Mouse (Mus musculus): Measurements from ENCODE around the gene Tspan5. TPM values are rescaled to one million over a fixed set of nuclear protein-coding genes. Genes with fewer than 3 reads are reported as not detected.

Tspan5 gene
- polyA plus RNA-seq, 2 experiments from 2014 or later = 5.3 to 7.3 TPM

- no peak for ATAC-seq
These were observed 29.7 kb downstream of the Tspan5 start for GRCm38 (mm10) chr3:138771549-138772333.

GRCm38 (mm10) chr3:138773871-138774606 lies 32.0 kb downstream of the Tspan5 start:
- ATAC-seq = no peak

DNA sequence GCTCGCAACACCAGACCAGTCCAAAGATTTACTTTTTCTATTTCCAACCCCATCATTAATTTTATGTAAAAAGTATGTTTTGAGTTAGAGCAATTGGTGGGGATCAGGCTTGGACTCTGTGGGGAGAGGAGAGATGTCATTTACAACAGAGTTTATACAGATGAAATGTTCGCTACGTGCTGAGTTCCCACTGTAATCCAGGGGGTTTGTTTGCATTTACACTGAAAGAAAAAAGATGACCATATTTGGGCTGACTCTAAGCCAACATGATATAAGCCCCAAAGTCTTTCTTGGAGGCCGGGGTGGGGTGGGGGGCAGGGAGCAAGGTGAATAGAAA lies 32.6 kb downstream of the Tspan5 start:
- ATAC-seq = no peak

DNA sequence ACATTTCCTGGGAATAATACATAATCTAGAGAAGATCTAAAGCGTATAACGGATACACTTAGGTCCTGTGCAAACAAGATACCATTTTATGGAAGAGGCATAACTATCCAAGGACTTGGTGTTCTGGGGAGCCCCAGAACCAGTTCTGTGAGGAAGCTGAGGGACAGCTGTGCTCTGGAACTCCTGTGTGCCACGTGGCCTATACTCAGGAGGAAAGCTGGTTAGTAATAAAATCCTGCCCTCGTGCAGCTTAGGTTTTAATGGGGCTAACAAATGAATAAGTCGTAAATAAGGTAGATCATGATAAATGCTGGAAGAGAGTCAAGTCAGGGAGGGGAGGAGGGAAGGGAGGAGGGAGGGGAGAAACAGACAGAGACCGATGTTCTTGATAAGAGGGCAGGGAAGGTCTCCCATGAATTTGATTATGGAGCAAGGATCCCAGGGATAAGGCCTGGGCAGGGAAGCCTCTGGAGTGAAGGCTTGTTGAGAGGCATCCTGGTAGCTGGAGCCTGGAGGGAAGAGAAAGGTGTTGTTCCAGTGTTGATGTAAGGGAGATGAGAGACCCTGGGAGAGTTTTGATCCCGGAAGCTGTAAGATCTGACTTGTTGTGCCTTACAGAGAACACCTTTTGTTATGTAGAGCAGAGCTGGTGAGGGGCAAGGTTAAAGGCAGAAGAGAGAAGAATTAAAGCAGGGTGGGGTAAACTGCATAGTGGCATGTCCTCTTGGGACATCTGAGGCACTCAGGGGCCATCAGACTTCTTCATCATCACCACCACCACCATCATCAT lies 34.1 kb downstream of the Tspan5 start:
- ATAC-seq = no peak

DNA sequence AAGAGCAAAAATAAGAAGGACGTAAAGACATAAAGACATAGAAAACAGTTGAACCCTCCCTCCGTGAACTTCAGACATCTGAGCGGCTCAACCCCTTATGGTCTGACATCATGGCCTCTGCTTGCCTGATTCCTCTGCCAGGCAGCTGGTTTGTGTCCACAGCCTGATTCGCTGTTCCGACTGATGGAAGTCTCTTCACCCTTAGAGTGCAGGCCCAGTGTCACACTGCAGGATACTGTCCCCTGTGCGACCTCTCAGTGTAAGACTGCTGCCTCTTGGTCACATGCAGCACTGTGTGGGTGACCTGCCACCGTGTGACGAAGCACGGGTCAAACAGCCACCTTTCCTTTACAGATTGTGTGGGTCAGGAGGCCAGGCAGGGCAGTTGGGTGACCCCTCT lies 39.5 kb downstream of the Tspan5 start:
- ATAC-seq = no peak

- ATAC-seq = no peak
These were observed 42.1 kb downstream of the Tspan5 start for GRCm38 (mm10) chr3:138783859-138784640.

DNA sequence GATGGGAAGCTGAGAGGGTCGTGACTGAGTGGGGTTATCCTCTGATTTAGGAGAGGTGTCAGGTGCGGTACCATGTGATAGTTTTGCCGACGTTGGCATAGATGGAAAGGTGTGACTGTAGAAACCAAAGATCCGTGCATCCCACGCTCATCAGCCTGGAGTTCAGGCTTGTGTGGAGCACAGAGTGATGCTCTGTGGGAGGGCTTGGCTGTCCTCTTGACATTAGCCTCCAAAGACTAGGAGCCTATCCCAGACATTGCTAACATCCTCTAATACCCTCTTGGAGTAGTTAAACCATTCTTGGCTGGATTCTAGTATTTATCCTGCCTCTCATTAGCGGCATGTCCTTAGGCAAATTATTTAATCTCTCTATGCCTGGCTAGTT lies 42.6 kb downstream of the Tspan5 start:
- ATAC-seq = no peak

DNA sequence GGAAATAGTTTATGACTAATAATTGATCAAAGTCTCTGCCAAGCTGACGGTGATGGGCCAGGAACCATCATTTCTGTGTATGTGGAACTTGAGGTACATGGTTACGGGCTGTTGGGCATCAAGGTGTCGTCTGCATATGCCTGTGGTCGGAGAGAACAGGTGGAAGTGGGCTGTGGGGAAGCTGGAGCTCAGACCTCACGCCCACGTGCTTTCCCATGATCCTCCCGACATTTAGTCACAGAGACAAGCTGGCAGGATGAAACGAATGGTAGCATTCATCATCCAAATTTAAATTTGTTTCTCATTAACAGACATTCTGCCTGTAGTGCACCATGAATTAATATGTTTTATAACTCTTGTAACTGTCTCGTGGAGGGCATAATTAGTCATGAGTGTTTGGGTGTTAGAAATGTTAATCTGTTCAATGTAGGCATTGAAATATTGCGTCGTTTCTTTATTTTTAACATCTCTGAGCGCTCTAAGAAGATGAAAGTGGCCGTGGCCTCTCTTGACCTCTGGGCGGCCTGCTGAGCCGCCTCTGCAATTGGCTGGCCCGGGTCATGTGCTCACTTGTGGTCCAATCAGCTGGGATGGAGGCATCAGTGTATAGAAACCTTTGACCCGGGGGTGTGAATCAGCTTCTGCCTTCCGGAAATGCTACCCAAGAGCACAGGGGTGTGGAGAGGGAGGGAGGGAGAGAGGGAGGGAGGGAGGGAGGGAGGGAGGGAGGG lies 45.9 kb downstream of the Tspan5 start:
- no peak for ATAC-seq

GRCm38 (mm10) chr3:138788489-138788850 lies 46.5 kb downstream of the Tspan5 start:
- no peak for ATAC-seq

DNA sequence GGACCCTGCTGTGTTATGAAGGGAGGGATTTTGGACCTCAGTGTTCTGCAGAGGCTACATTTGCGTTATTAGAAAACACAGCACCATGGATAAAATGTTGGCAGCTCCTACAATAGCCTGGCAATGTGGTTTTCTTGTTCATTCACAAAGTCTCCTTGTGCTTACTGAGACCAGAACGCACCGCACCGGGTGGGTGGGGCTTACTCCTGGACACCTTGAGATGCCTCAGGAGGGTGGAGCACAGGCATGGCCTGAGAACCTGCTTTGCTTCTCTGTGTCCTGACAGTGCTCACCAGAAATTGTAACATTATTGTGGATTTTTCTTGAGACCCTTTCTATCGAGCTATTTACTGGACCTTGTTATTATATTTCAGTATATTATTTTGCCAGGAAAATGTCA lies 47.3 kb downstream of the Tspan5 start:
- no peak for ATAC-seq

DNA sequence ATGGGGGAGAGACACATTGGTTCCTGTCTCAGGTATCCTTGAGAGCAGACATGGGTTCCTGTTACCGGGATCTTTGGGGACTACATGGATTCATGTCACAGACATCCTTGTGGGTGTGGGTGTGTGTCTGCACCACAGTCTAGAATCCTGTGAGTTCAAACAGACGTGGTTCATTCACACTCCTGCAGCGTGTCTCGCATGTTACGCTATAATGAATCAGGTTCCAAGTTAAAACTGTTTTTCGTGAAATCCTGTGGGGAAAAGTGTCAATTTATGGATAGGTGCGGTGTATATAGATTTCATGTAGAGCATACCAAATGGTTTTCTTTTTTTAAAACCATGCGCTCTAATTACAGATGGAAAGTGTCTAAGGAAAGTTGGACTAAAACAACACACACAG lies 52.5 kb downstream of the Tspan5 start:
- no peak for ATAC-seq

DNA sequence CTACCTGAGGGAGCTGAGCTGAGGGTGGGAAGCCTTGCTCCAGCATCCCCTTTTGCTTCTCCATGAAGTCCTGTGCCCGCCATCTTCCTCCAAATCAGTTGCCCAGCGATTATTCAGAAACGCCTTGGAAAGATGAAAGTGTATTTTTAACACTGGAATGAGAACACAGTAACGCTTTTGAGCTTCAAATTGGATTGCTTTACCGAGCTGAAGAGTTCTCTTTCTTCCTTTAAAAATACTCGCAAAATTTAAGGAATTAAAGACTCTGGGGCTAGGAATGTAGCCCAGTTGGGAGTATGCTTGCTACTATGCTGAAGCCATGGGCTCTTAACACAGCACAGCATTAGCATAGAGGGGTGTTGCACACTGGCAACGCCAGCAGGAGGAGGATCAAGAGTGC lies 54.0 kb downstream of the Tspan5 start:
- no peak for ATAC-seq

DNA sequence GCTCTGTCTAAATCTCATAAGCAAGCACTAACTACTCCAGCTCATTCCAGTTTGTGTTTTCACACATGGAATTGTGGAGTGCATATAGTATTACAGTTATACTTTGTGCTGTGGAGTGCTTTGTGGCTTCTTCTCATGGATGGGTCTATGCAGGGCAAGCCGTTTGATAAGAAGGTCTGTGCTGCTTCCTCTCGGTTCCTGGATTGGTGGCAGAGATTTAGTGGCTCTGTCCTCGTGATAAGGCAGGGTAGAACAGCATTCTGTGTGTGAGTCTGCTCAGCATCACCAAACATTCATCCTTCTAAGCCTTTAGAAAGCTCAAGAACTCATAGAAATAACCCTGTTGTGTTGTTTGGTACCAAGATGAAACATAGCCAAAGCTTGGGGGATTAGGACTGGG lies 54.6 kb downstream of the Tspan5 start:
- ATAC-seq = no peak

GRCm38 (mm10) chr3:138800664-138801411 lies 58.8 kb downstream of the Tspan5 start:
- ATAC-seq = no peak

GRCm38 (mm10) chr3:138801661-138802060 lies 59.7 kb downstream of the Tspan5 start:
- ATAC-seq = no peak

GRCm38 (mm10) chr3:138802722-138803443 lies 60.9 kb downstream of the Tspan5 start:
- no peak for ATAC-seq

DNA sequence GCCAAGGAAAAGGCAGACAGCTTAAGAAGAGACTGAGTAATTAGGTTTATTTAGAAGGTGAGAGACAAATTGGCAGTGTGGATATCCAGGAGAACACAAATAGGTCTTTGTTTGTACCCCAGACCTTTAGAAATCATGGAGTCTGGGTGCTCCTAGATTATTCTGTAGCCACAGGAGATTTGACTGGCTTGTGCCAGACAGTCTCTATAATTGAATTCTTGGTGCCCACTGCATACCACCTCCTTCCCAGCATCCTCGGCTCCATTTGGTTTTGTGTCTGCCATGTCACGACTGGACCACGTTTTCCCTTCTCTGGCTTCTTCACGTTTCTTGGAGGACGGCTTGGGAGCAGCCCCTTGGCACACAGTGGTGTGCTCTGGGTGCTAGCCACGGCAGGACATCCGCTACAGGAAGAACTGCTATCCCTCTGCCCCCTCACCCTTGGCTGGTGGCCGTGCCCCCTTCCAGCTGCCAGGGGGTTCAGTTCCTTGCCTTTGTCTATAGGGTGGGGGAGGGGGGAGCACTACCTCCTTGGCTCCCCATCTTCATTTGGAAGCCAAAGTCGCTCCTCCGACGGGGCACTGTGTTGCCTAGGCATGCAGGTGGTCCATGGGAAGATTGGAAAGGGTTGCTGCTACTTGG lies 61.6 kb downstream of the Tspan5 start:
- ATAC-seq = no peak

DNA sequence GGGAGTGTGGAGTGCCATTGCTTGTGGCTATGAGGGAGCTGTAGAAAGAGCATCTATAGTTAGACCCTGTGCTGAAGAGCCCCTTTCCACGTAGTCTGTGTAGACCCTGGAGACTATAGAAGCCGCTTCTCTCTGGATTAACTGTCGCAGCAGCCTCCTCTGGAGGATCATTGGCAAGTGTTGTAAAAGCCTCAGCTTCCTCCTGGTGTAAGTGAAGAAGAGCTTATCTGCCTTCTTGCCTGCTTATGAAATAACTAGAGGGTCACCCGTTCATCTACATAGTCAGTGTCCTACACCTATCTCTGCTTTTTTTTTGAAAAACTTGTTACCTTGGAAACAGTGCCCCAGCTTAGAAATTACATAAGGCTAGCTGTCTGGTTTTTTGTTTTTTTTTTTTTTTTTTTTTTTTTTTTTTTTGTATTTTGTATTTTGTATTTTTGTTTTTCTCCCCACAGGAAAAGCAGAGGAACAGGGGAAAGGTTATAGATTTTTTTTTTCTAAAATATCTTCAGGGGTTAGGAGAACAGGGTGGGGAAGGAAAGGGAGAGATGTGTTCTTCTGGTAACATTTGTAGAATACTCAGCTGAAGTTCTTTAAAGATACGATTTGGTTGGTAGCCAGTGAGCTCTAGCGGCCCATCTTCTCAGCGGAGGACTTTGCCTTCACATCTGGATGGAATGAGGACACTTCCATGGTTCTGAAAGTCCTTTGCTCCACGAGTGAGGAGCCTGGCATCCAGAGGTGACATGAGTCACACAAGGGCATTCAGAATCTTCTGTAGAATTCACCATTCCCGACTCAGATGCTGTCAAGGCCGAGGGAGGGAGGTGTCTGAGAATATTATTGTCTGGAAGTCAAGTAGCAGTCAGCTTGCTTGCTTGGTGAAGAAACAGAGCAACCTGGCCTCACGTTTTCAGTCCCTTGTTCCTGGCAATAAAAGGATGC lies 62.4 kb downstream of the Tspan5 start:
- no peak for ATAC-seq

- no peak for ATAC-seq
These were observed 65.8 kb downstream of the Tspan5 start for GRCm38 (mm10) chr3:138807795-138808194.
